Mouse (Mus musculus) embryonic facial prominence, embryonic 14.5 days (tissue): ENCODE data around the gene Dnttip1. TPM values are rescaled to one million over a fixed set of nuclear protein-coding genes. Genes with fewer than 3 reads are reported as not detected.

Source experiments
- ATAC-seq: fragments of 200-750 bp; cut with Nextera tagmentation; 2 replicates; pipeline ENCODE4 v1.8.0; 2017; ENCODE audit warnings: low read depth, moderate number of reproducible peaks, moderate TSS enrichment
- DNase-seq: peaks from one replicate; pipeline ENCODE4 v3.0.0-alpha.2; 2015; ENCODE audit warnings: low spot score
- H3K27ac ChIP-seq: fragments of 300-500 bp; sonication (generic); replicated peaks from 2 replicates; pipeline ENCODE4 v1.5.1; 2014; ENCODE audit warnings: low read depth, mild to moderate bottlenecking, low read length, moderate library complexity
- H3K27me3 ChIP-seq: fragments of 300-500 bp; sonication (generic); replicated peaks from 2 replicates; pipeline ENCODE4 v1.6.1; 2014; ENCODE audit warnings: low read length; ENCODE audit not compliant: control insufficient read depth, insufficient read depth
- H3K36me3 ChIP-seq: fragments of 300-500 bp; sonication (generic); 2 replicates; pipeline ENCODE4 v1.6.1; 2014; ENCODE audit warnings: low read length, mixed read lengths; ENCODE audit not compliant: control insufficient read depth, insufficient read depth
- H3K4me1 ChIP-seq: fragments of 300-500 bp; sonication (generic); 2 replicates; pipeline ENCODE4 v1.6.1; 2014; ENCODE audit warnings: antibody characterized with exemption, low read length; ENCODE audit not compliant: control insufficient read depth, insufficient read depth
- H3K4me2 ChIP-seq: fragments of 300-500 bp; sonication (generic); 2 replicates; pipeline ENCODE4 v1.6.1; 2014; ENCODE audit warnings: low read depth, mild to moderate bottlenecking, low read length, moderate library complexity, mixed read lengths
- H3K4me3 ChIP-seq: fragments of 300-500 bp; sonication (generic); 2 replicates; pipeline ENCODE4 v1.5.1; 2014; ENCODE audit warnings: low read depth, mild to moderate bottlenecking, low read length
- H3K9ac ChIP-seq: fragments of 300-500 bp; sonication (generic); 2 replicates; pipeline ENCODE4 v1.6.1; 2014; ENCODE audit warnings: low read depth, mild to moderate bottlenecking, low read length, moderate library complexity, mixed read lengths
- H3K9me3 ChIP-seq: fragments of 300-500 bp; sonication (generic); 2 replicates; pipeline ENCODE4 v1.6.1; 2016; ENCODE audit warnings: low read length; ENCODE audit not compliant: control insufficient read depth
- WGBS: fragments of 180-500 bp; shearing (Covaris S2); extraction: QIAGEN DNeasy Blood & Tissue Kit; methylation state at CpG from one replicate; pipeline ENCODE4 v1.1.7; 2014; 5-methylcytosine and 5-hydroxymethylcytosine counted together
- polyA plus RNA-seq: library from polyadenylated mRNA; unstranded; fragments of >200 nt; fragmentation: Nextera tagmentation; extraction: Ambion mirVana; gene quantifications from 2 replicates; pipeline ENCODE4 v1.2.1, GENCODE M21; 2014

The Dnttip1 gene
- polyA plus RNA-seq, 1 experiment from 2014 or later = 60.9 TPM

DNA sequence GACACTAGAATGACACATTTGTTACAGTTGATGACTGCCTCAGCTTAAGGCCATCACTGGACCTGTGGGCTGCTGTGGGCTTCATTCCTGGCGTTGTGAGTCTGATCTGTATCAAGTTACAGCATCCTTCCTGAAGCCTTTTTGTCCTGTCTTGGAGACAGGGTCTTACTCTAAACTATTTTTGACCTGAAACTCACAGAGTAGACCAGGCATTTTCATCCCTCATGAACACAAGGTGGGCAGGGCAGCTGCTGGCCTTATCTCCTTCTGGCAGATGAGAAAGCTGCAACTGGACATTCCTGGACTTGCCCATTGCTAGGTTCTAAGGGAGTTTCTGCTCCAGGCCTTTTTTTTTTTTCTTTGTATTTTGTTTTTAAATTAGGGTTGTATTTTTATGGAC, 12.9 kb downstream of the Dnttip1 start:
- ATAC-seq (no peak), DNase-seq (no peak)
- H3K36me3 ChIP-seq = peaks cover 100% of the 10 kb centered on the region
- 61% methylated on average over 1 of the region's 1 CpGs for WGBS
- H3K4me3 ChIP-seq = no peak overlapping the region
- no peak overlapping the region for H3K9ac ChIP-seq
- H3K4me2 ChIP-seq = no peak overlapping the region
- no peaks in the 10 kb centered on the region for H3K4me1 ChIP-seq
- H3K27me3 ChIP-seq = no peaks in the 10 kb centered on the region
- no peak overlapping the region for H3K27ac ChIP-seq
- no peaks in the 10 kb centered on the region for H3K9me3 ChIP-seq

DNA sequence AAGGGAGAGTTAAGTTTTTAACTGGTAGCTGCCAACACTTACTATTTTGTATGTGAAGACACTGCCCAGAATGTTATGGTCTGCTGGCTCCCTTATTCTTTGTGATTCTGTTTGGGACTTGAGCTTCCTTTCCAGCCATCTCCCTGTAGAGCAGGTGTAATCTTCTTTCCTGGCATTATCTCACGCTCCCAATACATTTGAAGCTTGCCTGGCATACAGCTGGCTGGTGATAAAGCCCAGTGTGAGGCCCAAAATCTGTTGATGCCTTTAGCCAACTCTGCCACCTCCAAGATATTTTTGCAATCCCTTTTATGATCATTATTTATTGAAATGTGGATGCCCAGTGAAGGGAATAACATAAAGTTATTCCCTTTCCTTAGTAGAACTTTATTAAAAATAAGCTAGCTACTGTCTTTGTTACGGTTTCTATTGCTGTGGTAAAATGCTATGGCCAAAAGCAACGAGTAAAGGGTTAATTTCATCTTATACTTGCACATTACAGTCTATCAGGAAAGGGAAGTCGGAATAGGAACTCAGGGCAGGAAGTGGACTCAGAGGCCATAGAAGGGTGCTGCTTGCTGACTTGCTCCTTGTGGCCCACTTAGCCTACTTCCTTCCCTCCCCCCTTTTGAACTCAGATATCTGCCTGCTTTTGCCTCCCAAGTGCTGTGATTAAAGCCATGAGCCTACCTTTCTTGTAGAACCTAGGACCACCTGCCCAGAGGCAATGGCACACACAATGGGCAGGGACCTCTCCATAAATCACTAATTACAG, 14.5 kb downstream of the Dnttip1 start:
- Histone ChIP-seq H3K4me1 (no peaks in the 10 kb centered on the region), H3K9me3 (no peaks in the 10 kb centered on the region), H3K27ac (no peak overlapping the region), H3K9ac (no peak overlapping the region), H3K27me3 (no peaks in the 10 kb centered on the region), H3K4me2 (no peak overlapping the region), H3K36me3 (peaks cover 91% of the 10 kb centered on the region), H3K4me3 (no peak overlapping the region)
- DNase-seq (no peak), ATAC-seq (no peak)
- 90% methylated on average over 4 of the region's 4 CpGs for WGBS

DNA sequence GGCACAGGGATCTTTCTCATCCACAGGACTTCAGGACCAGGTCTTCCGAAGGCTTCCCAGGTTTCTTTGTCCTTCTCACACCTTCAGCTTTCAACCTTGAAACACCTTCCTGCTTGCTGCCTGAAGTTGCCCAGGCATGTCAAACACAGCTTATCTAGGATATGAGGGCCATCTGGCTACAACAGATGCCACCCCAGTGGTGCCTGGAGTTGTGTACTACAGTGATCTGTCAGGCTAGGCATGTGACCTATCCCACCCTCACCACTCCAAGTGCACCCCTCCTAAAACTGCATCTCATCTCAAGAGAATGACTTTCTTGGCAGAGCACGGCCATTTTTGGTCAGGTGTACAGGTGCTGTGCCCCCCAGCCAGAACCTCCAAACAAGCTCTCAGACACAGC, 15.7 kb downstream of the Dnttip1 start:
- H3K4me3 ChIP-seq = no peak overlapping the region
- ATAC-seq (no peak), DNase-seq (no peak)
- no peaks in the 10 kb centered on the region for H3K9me3 ChIP-seq
- no peaks in the 10 kb centered on the region for H3K27me3 ChIP-seq
- no peak overlapping the region for H3K9ac ChIP-seq
- H3K4me2 ChIP-seq = no peak overlapping the region
- H3K4me1 ChIP-seq = no peaks in the 10 kb centered on the region
- peaks cover 91% of the 10 kb centered on the region for H3K36me3 ChIP-seq
- WGBS = 98% methylated on average over 2 of the region's 2 CpGs
- no peak overlapping the region for H3K27ac ChIP-seq

DNA sequence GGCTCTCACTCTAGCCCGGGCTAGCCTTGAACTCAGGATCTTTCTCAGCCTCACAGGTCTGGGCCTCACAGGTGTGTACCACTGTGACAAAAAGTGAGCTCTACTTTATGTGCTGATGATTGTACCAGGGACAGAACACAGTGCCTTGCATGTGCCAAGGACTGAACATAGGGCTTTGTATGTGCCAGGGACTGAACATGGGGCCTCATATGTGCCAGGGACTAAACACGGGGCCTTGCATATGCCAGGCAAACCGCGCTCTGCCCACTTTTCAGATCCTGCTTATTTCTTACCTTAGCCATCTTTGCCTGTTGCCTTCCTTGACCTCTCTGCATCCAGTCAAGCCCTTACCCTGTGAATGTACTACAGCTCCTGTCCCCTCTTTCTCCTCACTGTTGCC, 16.2 kb downstream of the Dnttip1 start:
- H3K27me3 ChIP-seq = no peaks in the 10 kb centered on the region
- H3K27ac ChIP-seq = no peak overlapping the region
- H3K4me1 ChIP-seq = no peaks in the 10 kb centered on the region
- over 99% methylated on average over 4 of the region's 4 CpGs for WGBS
- H3K4me3 ChIP-seq = no peak overlapping the region
- no peak overlapping the region for H3K4me2 ChIP-seq
- ATAC-seq (no peak), DNase-seq (no peak)
- H3K9ac ChIP-seq = no peak overlapping the region
- H3K9me3 ChIP-seq = no peaks in the 10 kb centered on the region
- peaks cover 91% of the 10 kb centered on the region for H3K36me3 ChIP-seq

- no peak overlapping the region for H3K9ac ChIP-seq
- peaks cover 91% of the 10 kb centered on the region for H3K36me3 ChIP-seq
- no peaks in the 10 kb centered on the region for H3K9me3 ChIP-seq
- no peak for ATAC-seq
- no peak for DNase-seq
- H3K4me1 ChIP-seq = no peaks in the 10 kb centered on the region
- H3K27me3 ChIP-seq = no peaks in the 10 kb centered on the region
- H3K27ac ChIP-seq = no peak overlapping the region
- 90% methylated on average over 7 of the region's 7 CpGs for WGBS
- no peak overlapping the region for H3K4me3 ChIP-seq
- H3K4me2 ChIP-seq = no peak overlapping the region
These were observed 16.8 kb downstream of the Dnttip1 start for GRCm38 (mm10) chr2:164762593-164762992.

DNA sequence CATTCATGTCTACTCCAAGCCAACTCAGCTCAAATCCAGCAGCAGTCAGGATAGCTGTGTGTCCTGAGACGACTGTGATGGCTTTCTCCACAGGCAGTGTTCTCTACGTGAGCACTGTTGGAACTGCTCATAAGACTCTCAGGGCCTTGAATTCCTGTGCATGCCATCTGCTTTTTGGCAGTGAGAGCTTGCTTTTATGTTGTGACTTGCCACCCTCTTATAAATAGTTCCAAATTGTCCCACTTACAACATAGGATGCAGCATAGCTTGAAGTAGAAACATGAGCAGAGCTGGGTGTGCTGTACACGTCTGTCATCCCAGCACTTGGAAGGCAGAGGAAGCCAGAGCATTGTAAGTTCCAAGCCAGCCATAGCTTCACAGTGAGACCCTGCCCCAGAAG, 20.1 kb downstream of the Dnttip1 start:
- Histone ChIP-seq H3K9ac (no peak overlapping the region), H3K4me2 (no peak overlapping the region), H3K9me3 (no peaks in the 10 kb centered on the region), H3K27ac (no peak overlapping the region), H3K4me3 (no peak overlapping the region), H3K27me3 (no peaks in the 10 kb centered on the region), H3K36me3 (peaks cover 63% of the 10 kb centered on the region), H3K4me1 (0 out of 2 replicates have a peak, but pooled peaks cover 8% of the 10 kb centered on the region)
- ATAC-seq (no peak), DNase-seq (no peak)
- 79% methylated on average over 3 of the region's 3 CpGs for WGBS

- peaks cover 53% of the 10 kb centered on the region for H3K36me3 ChIP-seq
These were observed 22.2 kb downstream of the Dnttip1 start for GRCm38 (mm10) chr2:164767812-164768540.

DNA sequence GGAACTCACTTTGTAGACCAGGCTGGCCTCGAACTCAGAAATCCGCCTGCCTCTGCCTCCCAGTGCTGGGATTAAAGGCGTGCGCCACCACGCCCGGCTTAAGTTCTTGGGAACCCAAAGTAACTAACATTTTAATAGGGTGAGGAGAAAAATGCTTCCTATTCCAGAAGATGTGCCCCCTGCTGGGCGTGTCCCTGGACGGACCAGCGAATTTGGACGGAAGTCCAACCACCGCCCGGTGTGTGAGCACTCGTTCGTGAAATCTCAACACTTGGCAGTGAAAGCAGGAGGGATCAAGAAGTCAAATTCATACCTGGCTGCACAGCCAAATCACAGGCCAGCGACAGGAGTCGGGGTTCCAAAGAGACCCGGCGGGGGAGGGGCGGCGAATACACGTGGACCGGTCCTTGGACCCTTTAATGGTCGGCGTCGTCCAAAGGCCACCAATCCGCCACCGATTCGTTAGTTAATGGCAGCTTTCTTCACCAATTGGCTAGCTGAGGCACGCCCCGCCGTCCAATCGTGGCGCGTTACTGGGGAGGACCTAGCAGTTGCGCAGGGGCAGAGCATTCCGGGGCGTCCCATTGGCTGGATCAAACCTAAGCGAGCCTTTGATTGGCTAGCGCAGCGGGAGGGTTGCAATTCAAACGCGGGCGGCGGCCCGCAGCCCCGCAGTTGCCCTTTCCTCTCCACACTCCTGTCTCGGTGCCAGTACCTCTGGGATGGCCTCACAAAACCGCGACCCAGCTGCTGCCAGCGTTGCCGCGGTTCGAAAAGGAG, 23.7 kb downstream of the Dnttip1 start, which contains the start of gene Ube2c:
TSS of gene Ube2c (plus strand) at position 641 of the 780 bp plus-strand sequence.
- peak; percentile 100 for DNase-seq
- Histone ChIP-seq H3K27me3 (no peaks in the 10 kb centered on the region), H3K9me3 (no peaks in the 10 kb centered on the region), H3K4me3 (peak within 1 kb of the TSS; percentile 93), H3K4me1 (peaks cover 18% of the 10 kb centered on the region; the same call in 1 of the 2 replicates), H3K36me3 (peaks cover 50% of the 10 kb centered on the region), H3K4me2 (peak within 1 kb of the TSS; percentile 93), H3K9ac (peak within 1 kb of the TSS; percentile 82), H3K27ac (peak within 1 kb of the TSS; percentile 48; the same call in 1 of the 2 replicates)
- ATAC-seq = peak; percentile 99
- WGBS = 2% methylated on average over 53 of the region's 53 CpGs

More at GRCm38 (mm10) chr2:164767812-164768540, 22.2 kb downstream of the Dnttip1 start:
- Histone ChIP-seq H3K27me3 (no peaks in the 10 kb centered on the region), H3K27ac (no peak overlapping the region), H3K9ac (no peak overlapping the region), H3K4me1 (peaks cover 18% of the 10 kb centered on the region; the same call in 1 of the 2 replicates), H3K4me2 (no peak overlapping the region), H3K4me3 (no peak overlapping the region), H3K9me3 (no peaks in the 10 kb centered on the region)
- WGBS = 97% methylated on average over 15 of the region's 15 CpGs
- DNase-seq (no peak), ATAC-seq (no peak)
